Mouse (Mus musculus) CH12.LX (cell line): ENCODE results near the gene Slc4a1.

Experiments used
- CTCF ChIP-seq, 2 experiments: IDR thresholded peaks in 1 of 2; conservative IDR thresholded peaks in 1 of 2; 2 replicates each; pipeline ENCODE4 v1.5.1; 2011 to 2012; ENCODE audit warnings: low read depth in 2 of 2, low read length in 2 of 2, improper control_type of control experiment in 1 of 2, inconsistent platforms in 1 of 2, mild to moderate bottlenecking in 1 of 2, moderate library complexity in 1 of 2
- KAT2A ChIP-seq: IDR thresholded peaks from 2 replicates; pipeline ENCODE4 v1.6.1; 2012; ENCODE audit warnings: low read length, improper control_type of control experiment, inconsistent platforms; ENCODE audit not compliant: insufficient replicate concordance
- MYC ChIP-seq: IDR thresholded peaks from 2 replicates; pipeline ENCODE4 v1.6.1; 2011; ENCODE audit warnings: low read depth, mild to moderate bottlenecking, improper control_type of control experiment, low read length
- POLR2A ChIP-seq: IDR thresholded peaks from 2 replicates; pipeline ENCODE4 v1.6.1; 2011; ENCODE audit warnings: low read depth, mild to moderate bottlenecking, improper control_type of control experiment, low read length

DNA sequence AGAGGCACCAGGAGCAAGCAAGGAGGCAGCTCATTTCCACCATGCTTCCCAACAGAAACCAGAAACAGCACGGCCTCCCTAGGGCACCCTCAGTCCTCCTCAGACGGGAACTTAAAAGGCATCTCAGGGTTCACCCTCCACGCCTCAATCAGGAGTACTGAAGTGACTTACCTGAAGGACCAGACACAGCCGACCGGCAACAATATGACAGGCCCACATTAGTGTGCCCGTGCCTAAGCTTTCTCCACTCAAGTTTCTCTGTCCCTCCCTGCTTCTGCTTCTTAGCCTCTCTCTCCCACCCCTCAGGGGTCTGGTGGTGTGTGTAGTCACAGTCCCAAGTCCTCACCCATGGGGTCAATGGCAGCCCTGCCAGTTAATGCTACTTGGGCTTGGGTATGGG, 53.4 kb downstream of the Slc4a1 start:
- TF ChIP-seq POLR2A (no peak), MYC (no peak), KAT2A (no peak), CTCF (conservative IDR thresholded peaks at IDR 0.05 in 1 of 2, IDR thresholded peaks at IDR 0.05 in 1 of 2; ENCODE audit: low read depth in 2 of 2, low read length in 2 of 2) (no peak)
